Mouse (Mus musculus): ENCODE data around the gene Perm1. TPM values are rescaled to one million over a fixed set of nuclear protein-coding genes. Genes with fewer than 3 reads are reported as not detected.
A peak's percentile ranks its signal among the peaks of the same experiment; 100 is the strongest.

The Perm1 gene
- polyA plus RNA-seq, 1 experiment from 2014 or later = 2.4 TPM

- WGBS = 62% methylated on average over 8 of the region's 8 CpGs
- peaks cover 70% of the 10 kb centered on the region for H3K4me1 ChIP-seq
- no peak overlapping the region for H3K9ac ChIP-seq
- ATAC-seq (replicated peaks) = no peak
- 0 out of 2 replicates have a peak, but pooled peaks cover 3% of the 10 kb centered on the region for H3K36me3 ChIP-seq (replicated peaks)
- H3K27me3 ChIP-seq (replicated peaks) = no peaks in the 10 kb centered on the region
- H3K9me3 ChIP-seq = no peaks in the 10 kb centered on the region
- H3K4me2 ChIP-seq = no peak overlapping the region
- no peak overlapping the region for H3K4me3 ChIP-seq
- peak overlapping the region; percentile 30; the same call in 1 of the 2 replicates for H3K27ac ChIP-seq
Observed at GRCm38 (mm10) chr4:156192421-156193199, 23.1 kb upstream of the Perm1 start.

GRCm38 (mm10) chr4:156193200-156193590, 22.5 kb upstream of the Perm1 start:
- Histone ChIP-seq H3K9me3 (no peaks in the 10 kb centered on the region), H3K4me2 (no peak overlapping the region), H3K27ac (0 out of 2 replicates have a peak overlapping the region, but pooled peaks have one; percentile 30), H3K9ac (no peak overlapping the region), H3K4me1 (peaks cover 64% of the 10 kb centered on the region), H3K36me3 (replicated peaks) (0 out of 2 replicates have a peak, but pooled peaks cover 3% of the 10 kb centered on the region), H3K4me3 (no peak overlapping the region), H3K27me3 (replicated peaks) (no peaks in the 10 kb centered on the region)
- no peak for ATAC-seq (replicated peaks)
- WGBS = 14% methylated on average over 2 of the region's 2 CpGs

DNA sequence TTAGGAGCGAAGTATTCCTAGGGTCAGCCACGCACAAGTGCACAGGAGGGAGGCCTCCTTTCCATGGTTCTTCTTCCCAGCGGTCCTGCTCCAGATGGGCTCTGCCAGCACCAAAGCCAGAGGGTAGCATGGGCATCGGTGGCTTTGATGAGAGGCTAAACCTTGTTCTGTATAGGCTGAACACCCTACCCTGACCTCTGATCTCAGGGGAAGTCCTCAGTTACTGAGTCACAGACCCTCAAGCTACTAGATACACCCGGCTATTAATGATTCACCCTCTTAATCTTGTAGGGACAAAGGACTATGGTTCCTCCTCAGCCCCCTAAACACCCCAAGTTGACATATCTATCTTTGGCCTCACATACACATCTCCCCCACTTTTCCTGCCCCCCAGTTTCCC, 21.8 kb upstream of the Perm1 start:
- no peak overlapping the region for H3K4me3 ChIP-seq
- no peaks in the 10 kb centered on the region for H3K9me3 ChIP-seq
- ATAC-seq (replicated peaks) = no peak
- WGBS = 62% methylated on average over 5 of the region's 5 CpGs
- no peak overlapping the region for H3K9ac ChIP-seq
- H3K27ac ChIP-seq = no peak overlapping the region
- H3K4me2 ChIP-seq = no peak overlapping the region
- no peaks in the 10 kb centered on the region for H3K27me3 ChIP-seq (replicated peaks)
- peaks cover 57% of the 10 kb centered on the region for H3K4me1 ChIP-seq
- H3K36me3 ChIP-seq (replicated peaks) = 0 out of 2 replicates have a peak, but pooled peaks cover 3% of the 10 kb centered on the region

DNA sequence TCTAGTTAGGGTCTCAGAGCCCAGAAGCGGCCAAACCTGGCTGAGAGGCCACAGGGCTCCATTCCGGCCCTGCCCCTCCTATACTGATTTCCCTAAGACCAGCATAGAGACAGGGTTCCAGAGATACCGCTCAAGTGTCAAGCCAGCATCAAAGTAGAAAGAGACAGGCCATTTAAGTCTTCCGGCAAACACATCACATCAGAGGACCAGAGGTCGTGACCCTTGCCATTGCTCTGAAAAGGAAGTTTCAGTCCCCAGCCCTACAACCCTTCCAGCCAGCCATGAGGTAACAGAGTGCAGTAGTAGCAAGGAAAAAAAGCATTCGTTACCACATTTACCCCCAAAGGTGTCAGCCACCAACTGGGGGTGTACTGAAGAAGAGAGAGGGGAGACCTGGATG, 21.3 kb upstream of the Perm1 start:
- Histone ChIP-seq H3K27me3 (replicated peaks) (no peaks in the 10 kb centered on the region), H3K4me3 (no peak overlapping the region), H3K4me2 (0 out of 2 replicates have a peak overlapping the region, but pooled peaks have one; percentile 2), H3K9me3 (no peaks in the 10 kb centered on the region), H3K9ac (no peak overlapping the region), H3K4me1 (peaks cover 52% of the 10 kb centered on the region), H3K36me3 (replicated peaks) (0 out of 2 replicates have a peak, but pooled peaks cover 3% of the 10 kb centered on the region), H3K27ac (no peak overlapping the region)
- no peak for ATAC-seq (replicated peaks)
- 36% methylated on average over 6 of the region's 6 CpGs for WGBS

- peak overlapping the region; percentile 94 for H3K4me3 ChIP-seq
- peak overlapping the region; percentile 91 for H3K27ac ChIP-seq
- ATAC-seq (replicated peaks) = peak; percentile 6; the same call in 1 of the 2 replicates
- H3K4me2 ChIP-seq = peak overlapping the region; percentile 75
- H3K4me1 ChIP-seq = peaks cover 44% of the 10 kb centered on the region
- peak overlapping the region; percentile 81 for H3K9ac ChIP-seq
- 0 out of 2 replicates have a peak, but pooled peaks cover 3% of the 10 kb centered on the region for H3K36me3 ChIP-seq (replicated peaks)
- WGBS = 3% methylated on average over 35 of the region's 35 CpGs
- H3K9me3 ChIP-seq = no peaks in the 10 kb centered on the region
- H3K27me3 ChIP-seq (replicated peaks) = no peaks in the 10 kb centered on the region
Observed at GRCm38 (mm10) chr4:156195927-156196870, 19.5 kb upstream of the Perm1 start.

- no peaks in the 10 kb centered on the region for H3K9me3 ChIP-seq
- H3K4me1 ChIP-seq = peaks cover 44% of the 10 kb centered on the region
- ATAC-seq (replicated peaks) = peak; percentile 76
- peak within 1 kb of the TSS; percentile 94 for H3K4me3 ChIP-seq
- WGBS = under 1% methylated on average over 31 of the region's 88 CpGs
- peak within 1 kb of the TSS; percentile 91 for H3K27ac ChIP-seq
- peak within 1 kb of the TSS; percentile 81 for H3K9ac ChIP-seq
- H3K36me3 ChIP-seq (replicated peaks) = 0 out of 2 replicates have a peak, but pooled peaks cover 3% of the 10 kb centered on the region
- no peaks in the 10 kb centered on the region; the same call in 1 of the 2 replicates for H3K27me3 ChIP-seq (replicated peaks)
- H3K4me2 ChIP-seq = peak within 1 kb of the TSS; percentile 75
Observed at GRCm38 (mm10) chr4:156197131-156197828, 18.4 kb upstream of the Perm1 start, which contains the start of gene Agrn. Gene Agrn, minus strand, starts transcription at chr4:156197488.

- ATAC-seq (replicated peaks) = peak; percentile 90
- H3K4me3 ChIP-seq = peak overlapping the region; percentile 94
- H3K4me1 ChIP-seq = peaks cover 44% of the 10 kb centered on the region
- no peaks in the 10 kb centered on the region for H3K9me3 ChIP-seq
- H3K4me2 ChIP-seq = peak overlapping the region; percentile 54
- under 1% methylated on average over 26 of the region's 26 CpGs for WGBS
- peak overlapping the region; percentile 57 for H3K9ac ChIP-seq
- no peaks in the 10 kb centered on the region for H3K36me3 ChIP-seq (replicated peaks)
- H3K27me3 ChIP-seq (replicated peaks) = no peaks in the 10 kb centered on the region; the same call in 1 of the 2 replicates
- H3K27ac ChIP-seq = peak overlapping the region; percentile 91
Observed at GRCm38 (mm10) chr4:156197829-156198205, 17.9 kb upstream of the Perm1 start.

- WGBS = 69% methylated on average over 10 of the region's 10 CpGs
- Histone ChIP-seq H3K4me2 (no peak within 1 kb of the TSS), H3K4me1 (peaks cover 29% of the 10 kb centered on the region), H3K4me3 (no peak within 1 kb of the TSS), H3K9me3 (no peaks in the 10 kb centered on the region), H3K27ac (no peak within 1 kb of the TSS), H3K27me3 (replicated peaks) (no peaks in the 10 kb centered on the region; the same call in 1 of the 2 replicates), H3K36me3 (replicated peaks) (no peaks in the 10 kb centered on the region), H3K9ac (no peak within 1 kb of the TSS)
- ATAC-seq (replicated peaks) = no peak
Observed at GRCm38 (mm10) chr4:156200623-156201475, 14.8 kb upstream of the Perm1 start, which contains the start of gene Isg15. Gene Isg15, minus strand, starts transcription at chr4:156200818.

- Histone ChIP-seq H3K27ac (peak overlapping the region; percentile 67), H3K4me1 (peaks cover 19% of the 10 kb centered on the region), H3K4me2 (peak overlapping the region; percentile 91), H3K27me3 (replicated peaks) (no peaks in the 10 kb centered on the region; the same call in 1 of the 2 replicates), H3K4me3 (peak overlapping the region; percentile 50), H3K9me3 (no peaks in the 10 kb centered on the region), H3K36me3 (replicated peaks) (no peaks in the 10 kb centered on the region), H3K9ac (peak overlapping the region; percentile 49; the same call in 1 of the 2 replicates)
- no peak for ATAC-seq (replicated peaks)
- WGBS = 44% methylated on average over 12 of the region's 12 CpGs
Observed at GRCm38 (mm10) chr4:156202462-156202893, 13.2 kb upstream of the Perm1 start.

GRCm38 (mm10) chr4:156203001-156203412, 12.7 kb upstream of the Perm1 start, which contains the start of gene AW011738:
Gene AW011738, plus strand, starts transcription at chr4:156203304.
- no peaks in the 10 kb centered on the region; the same call in 1 of the 2 replicates for H3K27me3 ChIP-seq (replicated peaks)
- peak within 1 kb of the TSS; percentile 50 for H3K4me3 ChIP-seq
- H3K36me3 ChIP-seq (replicated peaks) = no peaks in the 10 kb centered on the region
- H3K9ac ChIP-seq = peak within 1 kb of the TSS; percentile 49
- H3K9me3 ChIP-seq = no peaks in the 10 kb centered on the region
- H3K27ac ChIP-seq = peak within 1 kb of the TSS; percentile 72
- peak; percentile 67 for ATAC-seq (replicated peaks)
- H3K4me1 ChIP-seq = peaks cover 19% of the 10 kb centered on the region
- WGBS = under 1% methylated on average over 39 of the region's 39 CpGs
- H3K4me2 ChIP-seq = peak within 1 kb of the TSS; percentile 91

All from midbrain, embryonic 15.5 days (tissue).